Mouse (Mus musculus) MEL (cell line): ENCODE data around the gene Bola3. TPM values are rescaled to one million over a fixed set of nuclear protein-coding genes. Genes with fewer than 3 reads are reported as not detected.

ENCODE experiments used
- DNase-seq: peaks from one replicate; pipeline ENCODE4 v3.0.0; 2011; ENCODE audit warnings: low read depth, low spot score
- H3K27ac ChIP-seq: 2 replicates; pipeline ENCODE4 v1.5.1; 2012; ENCODE audit warnings: low read depth, mild to moderate bottlenecking, control low read depth, low read length, moderate library complexity; ENCODE audit not compliant: control insufficient read depth
- H3K27me3 ChIP-seq, 2 experiments: fragments of 150-350 bp in 1 of 2; sonication (generic) in 1 of 2; 2 replicates each; pipeline ENCODE4 v1.6.1; 2012; ENCODE audit warnings: low read length in 2 of 2, mild to moderate bottlenecking in 2 of 2, improper control_type of control experiment in 1 of 2, moderate library complexity in 1 of 2; ENCODE audit not compliant: insufficient read depth in 2 of 2, control insufficient read depth in 1 of 2
- H3K36me3 ChIP-seq, 2 experiments: 2 replicates each; pipeline ENCODE4 v1.6.1; 2012 to 2014; ENCODE audit warnings: low read length in 2 of 2, improper control_type of control experiment in 1 of 2, inconsistent platforms in 1 of 2, mild to moderate bottlenecking in 1 of 2; ENCODE audit not compliant: insufficient read depth in 2 of 2, control insufficient read depth in 1 of 2
- H3K4me1 ChIP-seq, 2 experiments: fragments of 150-350 bp in 1 of 2; sonication (generic) in 1 of 2; 2 replicates each; pipeline ENCODE4 v1.6.1; 2012; ENCODE audit warnings: low read length in 2 of 2, improper control_type of control experiment in 1 of 2, mild to moderate bottlenecking in 1 of 2; ENCODE audit not compliant: insufficient read depth in 2 of 2, control insufficient read depth in 1 of 2
- H3K4me3 ChIP-seq, 2 experiments: fragments of 150-350 bp in 1 of 2; sonication (generic) in 1 of 2; 2 replicates each; pipeline ENCODE4 v1.5.1; 2012; ENCODE audit warnings: low read depth in 2 of 2, low read length in 2 of 2, mild to moderate bottlenecking in 2 of 2, moderate library complexity in 2 of 2, control low read depth in 1 of 2, improper control_type of control experiment in 1 of 2; ENCODE audit not compliant: control insufficient read depth in 1 of 2, insufficient read depth in 1 of 2
- H3K79me2 ChIP-seq: 2 replicates; pipeline ENCODE4 v1.6.1; 2012; ENCODE audit warnings: mild to moderate bottlenecking, low read length, moderate library complexity; ENCODE audit not compliant: control insufficient read depth, poor library complexity, insufficient read depth
- H3K9ac ChIP-seq: 2 replicates; pipeline ENCODE4 v1.6.1; 2012; ENCODE audit warnings: low read depth, mild to moderate bottlenecking, control low read depth, low read length, moderate library complexity; ENCODE audit not compliant: control insufficient read depth, poor library complexity, severe bottlenecking
- H3K9me3 ChIP-seq: fragments of 150-350 bp; sonication (generic); replicated peaks from 2 replicates; pipeline ENCODE4 v1.6.1; 2012; ENCODE audit warnings: mild to moderate bottlenecking, low read length, improper control_type of control experiment, moderate library complexity; ENCODE audit not compliant: insufficient read depth
- BHLHE40 ChIP-seq: IDR thresholded peaks from 2 replicates; pipeline ENCODE4 v1.6.1; 2012; ENCODE audit warnings: low read depth, mild to moderate bottlenecking, inconsistent platforms, low read length, improper control_type of control experiment, borderline replicate concordance
- CHD2 ChIP-seq: IDR thresholded peaks from 2 replicates; pipeline ENCODE4 v1.6.1; 2011; ENCODE audit warnings: low read length, improper control_type of control experiment
- CTCF ChIP-seq, 3 experiments: IDR thresholded peaks in 2 of 3; conservative IDR thresholded peaks in 1 of 3; 2 replicates each; pipeline ENCODE4 v1.5.1; 2011 to 2012; ENCODE audit warnings: low read length in 3 of 3, low read depth in 2 of 3, mild to moderate bottlenecking in 2 of 3, improper control_type of control experiment in 1 of 3, inconsistent platforms in 1 of 3, mixed read lengths in 1 of 3, moderate library complexity in 1 of 3; ENCODE audit not compliant: control insufficient read depth in 1 of 3, insufficient read depth in 1 of 3, poor library complexity in 1 of 3, severe bottlenecking in 1 of 3
- E2F4 ChIP-seq: IDR thresholded peaks from 2 replicates; pipeline ENCODE4 v1.6.1; 2011; ENCODE audit warnings: low read depth, low read length, improper control_type of control experiment, borderline replicate concordance
- ELF1 ChIP-seq: IDR thresholded peaks from 2 replicates; pipeline ENCODE4 v1.6.1; 2014; ENCODE audit warnings: low read depth, mild to moderate bottlenecking, inconsistent platforms, low read length, improper control_type of control experiment, moderate library complexity
- EP300 ChIP-seq, 2 experiments: IDR thresholded peaks; 2 replicates each; pipeline ENCODE4 v1.6.1; 2011; ENCODE audit warnings: improper control_type of control experiment in 2 of 2, low read length in 2 of 2, low read depth in 1 of 2, mild to moderate bottlenecking in 1 of 2
- ETS1 ChIP-seq: IDR thresholded peaks from 2 replicates; pipeline ENCODE4 v1.6.1; 2012; ENCODE audit warnings: low read depth, mild to moderate bottlenecking, inconsistent platforms, low read length, improper control_type of control experiment, moderate library complexity
- GABPA ChIP-seq: IDR thresholded peaks from 2 replicates; pipeline ENCODE4 v1.6.1; 2012; ENCODE audit warnings: low read depth, mild to moderate bottlenecking, inconsistent platforms, low read length, improper control_type of control experiment, moderate library complexity
- GATA1 ChIP-seq: IDR thresholded peaks from 2 replicates; pipeline ENCODE4 v1.6.1; 2011; ENCODE audit warnings: low read depth, low read length, improper control_type of control experiment
- HCFC1 ChIP-seq: IDR thresholded peaks from 2 replicates; pipeline ENCODE4 v1.6.1; 2012; ENCODE audit warnings: low read depth, mild to moderate bottlenecking, inconsistent platforms, low read length, improper control_type of control experiment, moderate library complexity
- JUND ChIP-seq: IDR thresholded peaks from 2 replicates; pipeline ENCODE4 v1.6.1; 2011; ENCODE audit warnings: low read depth, mild to moderate bottlenecking, improper control_type of control experiment, low read length
- KAT2A ChIP-seq: conservative IDR thresholded peaks from 2 replicates; pipeline ENCODE4 v1.6.1; 2012; ENCODE audit warnings: low read depth, low read length, improper control_type of control experiment, inconsistent platforms
- MAFK ChIP-seq: IDR thresholded peaks from 2 replicates; pipeline ENCODE4 v1.6.1; 2011; ENCODE audit warnings: low read depth, mild to moderate bottlenecking, low read length, improper control_type of control experiment, borderline replicate concordance
- MAX ChIP-seq: IDR thresholded peaks from 2 replicates; pipeline ENCODE4 v1.6.1; 2011; ENCODE audit warnings: low read length, improper control_type of control experiment
- MAZ ChIP-seq: IDR thresholded peaks from 2 replicates; pipeline ENCODE4 v1.6.1; 2012; ENCODE audit warnings: low read depth, mild to moderate bottlenecking, inconsistent platforms, low read length, improper control_type of control experiment
- MEF2A ChIP-seq: IDR thresholded peaks from 2 replicates; pipeline ENCODE4 v1.6.1; 2014; ENCODE audit warnings: low read depth, mild to moderate bottlenecking, inconsistent platforms, low read length, improper control_type of control experiment; ENCODE audit not compliant: poor library complexity, insufficient replicate concordance, severe bottlenecking; ENCODE audit errors: extremely low read depth
- MYB ChIP-seq: IDR thresholded peaks from 2 replicates; pipeline ENCODE4 v1.6.1; 2011; ENCODE audit warnings: mild to moderate bottlenecking, low read depth, low read length, improper control_type of control experiment
- MYC ChIP-seq: IDR thresholded peaks from 2 replicates; pipeline ENCODE4 v1.6.1; 2011; ENCODE audit warnings: low read depth, mild to moderate bottlenecking, low read length, improper control_type of control experiment, moderate library complexity
- NELFE ChIP-seq: IDR thresholded peaks from 2 replicates; pipeline ENCODE4 v1.6.1; 2011; ENCODE audit warnings: low read depth, low read length, improper control_type of control experiment
- NRF1 ChIP-seq: IDR thresholded peaks from 2 replicates; pipeline ENCODE4 v1.6.1; 2014; ENCODE audit warnings: low read depth, mild to moderate bottlenecking, inconsistent platforms, low read length, improper control_type of control experiment, moderate library complexity; ENCODE audit not compliant: poor library complexity, insufficient read depth, severe bottlenecking
- POLR2A ChIP-seq, 2 experiments: IDR thresholded peaks; 2 replicates each; pipeline ENCODE4 v1.6.1; 2011 to 2012; ENCODE audit warnings: low read length in 2 of 2, mild to moderate bottlenecking in 2 of 2, control low read depth in 1 of 2, improper control_type of control experiment in 1 of 2, low read depth in 1 of 2, moderate library complexity in 1 of 2; ENCODE audit not compliant: control insufficient read depth in 1 of 2, insufficient read depth in 1 of 2, poor library complexity in 1 of 2
- POLR2AphosphoS2 ChIP-seq: IDR thresholded peaks from 2 replicates; pipeline ENCODE4 v1.6.1; 2011; ENCODE audit warnings: low read length, improper control_type of control experiment
- POLR2AphosphoS5 ChIP-seq: IDR thresholded peaks from 2 replicates; pipeline ENCODE4 v1.6.1; 2012; ENCODE audit warnings: low read depth, borderline replicate concordance, mild to moderate bottlenecking, inconsistent platforms, low read length, moderate library complexity, mixed read lengths
- RAD21 ChIP-seq: IDR thresholded peaks from 2 replicates; pipeline ENCODE4 v1.6.1; 2011; ENCODE audit warnings: mild to moderate bottlenecking, low read depth, low read length, improper control_type of control experiment
- RCOR1 ChIP-seq: IDR thresholded peaks from 2 replicates; pipeline ENCODE4 v1.6.1; 2012; ENCODE audit warnings: low read depth, mild to moderate bottlenecking, inconsistent platforms, low read length, improper control_type of control experiment
- SIN3A ChIP-seq: IDR thresholded peaks from 2 replicates; pipeline ENCODE4 v1.6.1; 2012; ENCODE audit warnings: low read length, improper control_type of control experiment, inconsistent platforms
- TAL1 ChIP-seq: IDR thresholded peaks from 2 replicates; pipeline ENCODE4 v1.6.1; 2012; ENCODE audit warnings: mild to moderate bottlenecking, inconsistent platforms, low read length, moderate library complexity, mixed read lengths
- TBP ChIP-seq: IDR thresholded peaks from 2 replicates; pipeline ENCODE4 v1.8.0; 2011; ENCODE audit warnings: low read depth, low read length, improper control_type of control experiment
- TCF12 ChIP-seq: IDR thresholded peaks from 2 replicates; pipeline ENCODE4 v1.6.1; 2014; ENCODE audit warnings: low read depth, mild to moderate bottlenecking, inconsistent platforms, low read length, improper control_type of control experiment, moderate library complexity
- UBTF ChIP-seq: IDR thresholded peaks from 2 replicates; pipeline ENCODE4 v1.6.1; 2012; ENCODE audit warnings: low read depth, mild to moderate bottlenecking, inconsistent platforms, low read length, improper control_type of control experiment, moderate library complexity, borderline replicate concordance; ENCODE audit not compliant: insufficient read depth
- USF2 ChIP-seq, 2 experiments: IDR thresholded peaks; 2 replicates each; pipeline ENCODE4 v1.6.1; 2011 to 2012; ENCODE audit warnings: improper control_type of control experiment in 2 of 2, low read length in 2 of 2, borderline replicate concordance in 1 of 2, inconsistent platforms in 1 of 2, low read depth in 1 of 2, mild to moderate bottlenecking in 1 of 2; ENCODE audit not compliant: insufficient read depth in 1 of 2
- ZC3H11A ChIP-seq: IDR thresholded peaks from 2 replicates; pipeline ENCODE4 v1.6.1; 2012; ENCODE audit warnings: low read depth, mild to moderate bottlenecking, inconsistent platforms, low read length, improper control_type of control experiment
- ZKSCAN1 ChIP-seq: IDR thresholded peaks from 2 replicates; pipeline ENCODE4 v1.6.1; 2012; ENCODE audit warnings: low read depth, mild to moderate bottlenecking, inconsistent platforms, low read length, improper control_type of control experiment, moderate library complexity
- ZMIZ1 ChIP-seq: IDR thresholded peaks from 2 replicates; pipeline ENCODE4 v1.6.1; 2012; ENCODE audit warnings: low read depth, mild to moderate bottlenecking, inconsistent platforms, low read length, improper control_type of control experiment, moderate library complexity
- ZNF384 ChIP-seq: IDR thresholded peaks from 2 replicates; pipeline ENCODE4 v1.6.1; 2012; ENCODE audit warnings: low read depth, mild to moderate bottlenecking, inconsistent platforms, low read length, improper control_type of control experiment
- polyA plus RNA-seq, 2 experiments: library from polyadenylated mRNA; stranded (reverse) in 1 of 2; unstranded in 1 of 2; fragments of >175 nt in 1 of 2; fragments of >200 nt in 1 of 2; gene quantifications; 2 replicates each; pipeline versions ENCODE4 v1.2.1 to v1.2.4; 2012; ENCODE audit warnings: low replicate concordance in 2 of 2, low read depth in 1 of 2; ENCODE audit not compliant: insufficient read length in 2 of 2, insufficient read depth in 1 of 2, missing spikeins in 1 of 2
- total RNA-seq: library from RNA; depleted of rRNA; stranded (reverse); fragments of 300-350 nt; gene quantifications from 2 replicates; pipeline ENCODE4 v1.2.3, GENCODE M21; 2012

Bola3 gene
- total and polyA plus RNA-seq, 3 experiments = 55.2 to 211 TPM; not detected in 1

DNA sequence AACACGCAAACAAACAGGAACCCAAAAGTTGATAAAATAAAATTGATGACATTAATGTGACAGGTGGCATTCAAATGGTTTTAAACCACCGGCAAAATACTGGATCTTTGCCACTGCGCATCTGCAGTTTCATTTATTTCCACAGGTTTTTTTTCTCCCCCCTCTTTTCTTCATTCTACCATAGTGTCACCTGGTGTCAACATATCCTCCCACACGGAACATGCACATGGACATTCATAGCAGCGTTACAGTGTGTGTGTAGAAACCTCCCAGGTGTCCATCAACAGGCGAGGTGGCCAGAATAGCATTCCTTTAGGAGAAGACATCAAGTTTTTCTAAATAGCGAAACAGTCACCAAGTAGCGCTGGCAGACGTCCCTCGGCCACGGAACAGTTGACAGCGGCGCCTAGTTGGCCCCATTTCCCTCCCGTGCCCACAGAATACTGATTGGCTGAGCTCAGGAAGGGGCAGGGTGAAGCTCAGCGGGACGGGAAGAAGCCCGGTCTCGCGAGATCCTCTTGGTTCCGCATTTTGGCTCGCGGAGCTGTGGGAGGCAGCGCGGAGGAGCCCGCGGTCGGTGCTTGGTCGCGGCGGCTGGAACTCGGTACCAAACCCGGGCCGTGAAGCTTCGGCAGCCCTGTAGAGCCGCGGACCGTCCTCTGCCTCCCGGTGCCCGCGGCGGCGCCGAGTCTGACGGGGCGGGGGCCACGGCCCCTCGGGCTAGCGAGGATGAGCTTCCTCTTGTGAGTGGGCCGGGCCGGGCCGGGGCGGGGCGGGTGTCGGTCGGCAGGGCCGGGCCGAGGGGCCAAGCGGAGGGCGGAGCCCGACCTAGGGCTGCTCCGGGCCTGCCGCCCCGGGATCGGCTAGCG, 23.2 kb upstream of the Bola3 start, which contains the start of the genes Mthfd2 and Mob1a:
Gene Mthfd2, minus strand, starts transcription at position 384 of the 869 bp plus-strand sequence.
Gene Mob1a, plus strand, starts transcription at position 492 of the 869 bp plus-strand sequence.
- peaks cover 9 to 13% of the 10 kb centered on the region in 2 experiments for H3K4me1 ChIP-seq
- H3K27me3 ChIP-seq = no peaks in the 10 kb centered on the region
- H3K36me3 ChIP-seq = peaks cover 11 to 32% of the 10 kb centered on the region in 2 experiments
- H3K9ac ChIP-seq = peak within 1 kb of the TSS; percentile 94
- DNase-seq = peak; percentile 98
- H3K79me2 ChIP-seq = peaks cover 34% of the 10 kb centered on the region
- peak within 1 kb of the TSS; percentile 66 to 90 for H3K4me3 ChIP-seq
- H3K27ac ChIP-seq = peak within 1 kb of the TSS; percentile 86
- H3K9me3 ChIP-seq = no peaks in the 10 kb centered on the region
- peak; percentile 93 for TF ChIP-seq ZMIZ1
- no peak for TF ChIP-seq BHLHE40
- peak; percentile 65 for TF ChIP-seq ZNF384
- no peak for TF ChIP-seq E2F4
- peak; percentile 99 for TF ChIP-seq NELFE
- TF ChIP-seq MAFK = no peak
- no peak for TF ChIP-seq RCOR1
- peak; percentile 30; the same call in 1 of the 2 replicates for TF ChIP-seq ETS1
- TF ChIP-seq ELF1 = peak; percentile 93
- TF ChIP-seq MAZ = 0 out of 2 replicates have a peak, but pooled peaks have one; percentile 32
- no peak for TF ChIP-seq JUND
- no peak for TF ChIP-seq GABPA
- TF ChIP-seq POLR2A (IDR thresholded peaks at IDR 0.05; ENCODE audit: control insufficient read depth in 1 of 2, insufficient read depth in 1 of 2, low read depth in 1 of 2, low read length in 2 of 2, poor library complexity in 1 of 2) = peak; percentile 97 to 99
- no peak for TF ChIP-seq RAD21
- TF ChIP-seq POLR2AphosphoS5 = no peak
- TF ChIP-seq MEF2A = no peak
- no peak for TF ChIP-seq GATA1
- TF ChIP-seq TAL1 = no peak
- TF ChIP-seq ZKSCAN1 = no peak
- TF ChIP-seq HCFC1 = peak; percentile 88
- TF ChIP-seq USF2 (IDR thresholded peaks at IDR 0.05; ENCODE audit: borderline replicate concordance in 1 of 2, insufficient read depth in 1 of 2, low read depth in 1 of 2, low read length in 2 of 2) = no peak
- TF ChIP-seq MYB = no peak
- TF ChIP-seq TCF12 = peak; percentile 60; the same call in 1 of the 2 replicates
- peak; percentile 83 for TF ChIP-seq TBP
- TF ChIP-seq CHD2 = peak; percentile 100
- TF ChIP-seq POLR2AphosphoS2 = peak; percentile 96
- TF ChIP-seq NRF1 = peak; percentile 48; the same call in 1 of the 2 replicates
- no peak for TF ChIP-seq CTCF (IDR thresholded peaks at IDR 0.05 in 2 of 3, conservative IDR thresholded peaks at IDR 0.05 in 1 of 3; ENCODE audit: control insufficient read depth in 1 of 3, insufficient read depth in 1 of 3, low read depth in 2 of 3, low read length in 3 of 3, poor library complexity in 1 of 3, severe bottlenecking in 1 of 3)
- no peak for TF ChIP-seq ZC3H11A
- TF ChIP-seq MAX = peak; percentile 81
- no peak; the same call in 1 of the 2 replicates for TF ChIP-seq MYC
- no peak for TF ChIP-seq EP300 (IDR thresholded peaks at IDR 0.05; ENCODE audit: low read depth in 1 of 2, low read length in 2 of 2)
- no peak; the same call in 1 of the 2 replicates for TF ChIP-seq KAT2A
- TF ChIP-seq UBTF = 0 out of 2 replicates have a peak, but pooled peaks have one; percentile 50
- TF ChIP-seq SIN3A = peak; percentile 92
